Mouse (Mus musculus): ENCODE data around the gene Bcl11a. TPM values are rescaled to one million over a fixed set of nuclear protein-coding genes. Genes with fewer than 3 reads are reported as not detected.

The Bcl11a gene
- total RNA-seq, 1 experiment, result 3.1 TPM

GRCm38 (mm10) chr11:24178823-24179476 lies 101.1 kb downstream of the Bcl11a start:
- TF ChIP-seq MAFK (IDR thresholded peaks at IDR 0.05; ENCODE audit: insufficient read depth, low read depth, low read length), result no peak
- TF ChIP-seq ZNF384 (IDR thresholded peaks at IDR 0.05; ENCODE audit: low read depth, low read length), result no peak
- no peak for TF ChIP-seq ZC3H11A (IDR thresholded peaks at IDR 0.05; ENCODE audit: borderline replicate concordance, low read depth, low read length)
- TF ChIP-seq CHD2 (IDR thresholded peaks at IDR 0.05; ENCODE audit: low read depth, low read length), result no peak
- TF ChIP-seq HCFC1 (IDR thresholded peaks at IDR 0.05; ENCODE audit: borderline replicate concordance, insufficient read depth, low read length), result no peak
- no peaks in the 10 kb centered on the region for H3K36me3 ChIP-seq (ENCODE audit: control insufficient read depth, insufficient read depth, low read length, poor library complexity, severe bottlenecking)
- H3K27ac ChIP-seq (ENCODE audit: insufficient read depth, low read depth, low read length, poor library complexity, severe bottlenecking), result no peak overlapping the region
- peaks cover 2 to 3% of the 10 kb centered on the region in 2 experiments; a peak in 1 of 4 replicates for H3K4me1 ChIP-seq (ENCODE audit: control insufficient read depth in 2 of 2, insufficient read depth in 2 of 2, low read length in 2 of 2, poor library complexity in 1 of 2)
- H3K4me3 ChIP-seq (ENCODE audit: insufficient read depth in 1 of 2, low read depth in 1 of 2, low read length in 2 of 2, poor library complexity in 1 of 2, severe bottlenecking in 1 of 2), result no peak overlapping the region
- no peak overlapping the region for H3K9ac ChIP-seq (ENCODE audit: insufficient read depth, low read depth, low read length, poor library complexity, severe bottlenecking)
- no peaks in the 10 kb centered on the region for H3K9me3 ChIP-seq (ENCODE audit: control insufficient read depth, insufficient read depth, low read depth, low read length)
- in situ Hi-C loops (cut with MboI; ENCODE audit: low sequenced_read_pairs in 2 of 2, unreplicated experiment in 2 of 2), result no loop called here
- DNase-seq (ENCODE audit: low read depth, low spot score), result no peak

GRCm38 (mm10) chr11:24180040-24180439 lies 102.2 kb downstream of the Bcl11a start:
- Histone ChIP-seq H3K9me3 (ENCODE audit: control insufficient read depth, insufficient read depth, low read depth, low read length) (no peaks in the 10 kb centered on the region), H3K4me1 (ENCODE audit: control insufficient read depth in 2 of 2, insufficient read depth in 2 of 2, low read length in 2 of 2, poor library complexity in 1 of 2) (peaks cover 2 to 3% of the 10 kb centered on the region in 2 experiments; a peak in 1 of 4 replicates), H3K27ac (ENCODE audit: insufficient read depth, low read depth, low read length, poor library complexity, severe bottlenecking) (no peak overlapping the region), H3K9ac (ENCODE audit: insufficient read depth, low read depth, low read length, poor library complexity, severe bottlenecking) (no peak overlapping the region), H3K4me3 (ENCODE audit: insufficient read depth in 1 of 2, low read depth in 1 of 2, low read length in 2 of 2, poor library complexity in 1 of 2, severe bottlenecking in 1 of 2) (no peak overlapping the region), H3K36me3 (ENCODE audit: control insufficient read depth, insufficient read depth, low read length, poor library complexity, severe bottlenecking) (no peaks in the 10 kb centered on the region)
- TF ChIP-seq ZNF384 (IDR thresholded peaks at IDR 0.05; ENCODE audit: low read depth, low read length) (no peak), CHD2 (IDR thresholded peaks at IDR 0.05; ENCODE audit: low read depth, low read length) (no peak)
- no peak for DNase-seq (ENCODE audit: low read depth, low spot score)
- in situ Hi-C loops (cut with MboI; ENCODE audit: low sequenced_read_pairs in 2 of 2, unreplicated experiment in 2 of 2), result no loop called here

- no peak overlapping the region for H3K27ac ChIP-seq (ENCODE audit: insufficient read depth, low read depth, low read length, poor library complexity, severe bottlenecking)
- H3K36me3 ChIP-seq (ENCODE audit: control insufficient read depth, insufficient read depth, low read length, poor library complexity, severe bottlenecking), result no peaks in the 10 kb centered on the region
- H3K4me3 ChIP-seq (ENCODE audit: insufficient read depth in 1 of 2, low read depth in 1 of 2, low read length in 2 of 2, poor library complexity in 1 of 2, severe bottlenecking in 1 of 2), result no peak overlapping the region
- H3K4me1 ChIP-seq (ENCODE audit: control insufficient read depth in 2 of 2, insufficient read depth in 2 of 2, low read length in 2 of 2, poor library complexity in 1 of 2), result no peaks in the 10 kb centered on the region
- no peaks in the 10 kb centered on the region for H3K9me3 ChIP-seq (ENCODE audit: control insufficient read depth, insufficient read depth, low read depth, low read length)
- in situ Hi-C loops (cut with MboI; ENCODE audit: low sequenced_read_pairs in 2 of 2, unreplicated experiment in 2 of 2), result no loop called here
- no peak overlapping the region for H3K9ac ChIP-seq (ENCODE audit: insufficient read depth, low read depth, low read length, poor library complexity, severe bottlenecking)
- TF ChIP-seq ZC3H11A (IDR thresholded peaks at IDR 0.05; ENCODE audit: borderline replicate concordance, low read depth, low read length) (no peak), MAFK (IDR thresholded peaks at IDR 0.05; ENCODE audit: insufficient read depth, low read depth, low read length) (no peak), CHD2 (IDR thresholded peaks at IDR 0.05; ENCODE audit: low read depth, low read length) (no peak), ZNF384 (IDR thresholded peaks at IDR 0.05; ENCODE audit: low read depth, low read length) (no peak), HCFC1 (IDR thresholded peaks at IDR 0.05; ENCODE audit: borderline replicate concordance, insufficient read depth, low read length) (no peak)
- no peak for DNase-seq (ENCODE audit: low read depth, low spot score)
These were observed 105.6 kb downstream of the Bcl11a start for GRCm38 (mm10) chr11:24183501-24183900.

GRCm38 (mm10) chr11:24184932-24185331 lies 107.1 kb downstream of the Bcl11a start:
- Histone ChIP-seq H3K27ac (ENCODE audit: insufficient read depth, low read depth, low read length, poor library complexity, severe bottlenecking) (no peak overlapping the region), H3K4me3 (ENCODE audit: insufficient read depth in 1 of 2, low read depth in 1 of 2, low read length in 2 of 2, poor library complexity in 1 of 2, severe bottlenecking in 1 of 2) (no peak overlapping the region), H3K36me3 (ENCODE audit: control insufficient read depth, insufficient read depth, low read length, poor library complexity, severe bottlenecking) (no peaks in the 10 kb centered on the region), H3K9me3 (ENCODE audit: control insufficient read depth, insufficient read depth, low read depth, low read length) (no peaks in the 10 kb centered on the region), H3K4me1 (ENCODE audit: control insufficient read depth in 2 of 2, insufficient read depth in 2 of 2, low read length in 2 of 2, poor library complexity in 1 of 2) (no peaks in the 10 kb centered on the region), H3K9ac (ENCODE audit: insufficient read depth, low read depth, low read length, poor library complexity, severe bottlenecking) (no peak overlapping the region)
- DNase-seq (ENCODE audit: low read depth, low spot score), result no peak
- in situ Hi-C loops (cut with MboI; ENCODE audit: low sequenced_read_pairs in 2 of 2, unreplicated experiment in 2 of 2), result no loop called here
- TF ChIP-seq ZC3H11A (IDR thresholded peaks at IDR 0.05; ENCODE audit: borderline replicate concordance, low read depth, low read length) (no peak), CHD2 (IDR thresholded peaks at IDR 0.05; ENCODE audit: low read depth, low read length) (no peak), MAFK (IDR thresholded peaks at IDR 0.05; ENCODE audit: insufficient read depth, low read depth, low read length) (no peak), ZNF384 (IDR thresholded peaks at IDR 0.05; ENCODE audit: low read depth, low read length) (no peak), HCFC1 (IDR thresholded peaks at IDR 0.05; ENCODE audit: borderline replicate concordance, insufficient read depth, low read length) (no peak)

- Histone ChIP-seq H3K4me1 (ENCODE audit: control insufficient read depth in 2 of 2, insufficient read depth in 2 of 2, low read length in 2 of 2, poor library complexity in 1 of 2) (no peaks in the 10 kb centered on the region), H3K9ac (ENCODE audit: insufficient read depth, low read depth, low read length, poor library complexity, severe bottlenecking) (no peak overlapping the region), H3K27ac (ENCODE audit: insufficient read depth, low read depth, low read length, poor library complexity, severe bottlenecking) (no peak overlapping the region), H3K36me3 (ENCODE audit: control insufficient read depth, insufficient read depth, low read length, poor library complexity, severe bottlenecking) (no peaks in the 10 kb centered on the region), H3K4me3 (ENCODE audit: insufficient read depth in 1 of 2, low read depth in 1 of 2, low read length in 2 of 2, poor library complexity in 1 of 2, severe bottlenecking in 1 of 2) (no peak overlapping the region), H3K9me3 (ENCODE audit: control insufficient read depth, insufficient read depth, low read depth, low read length) (no peaks in the 10 kb centered on the region)
- in situ Hi-C loops (cut with MboI; ENCODE audit: low sequenced_read_pairs in 2 of 2, unreplicated experiment in 2 of 2), result no loop called here
- no peak for DNase-seq (ENCODE audit: low read depth, low spot score)
- no peak for TF ChIP-seq ZC3H11A (IDR thresholded peaks at IDR 0.05; ENCODE audit: borderline replicate concordance, low read depth, low read length)
- no peak for TF ChIP-seq MAFK (IDR thresholded peaks at IDR 0.05; ENCODE audit: insufficient read depth, low read depth, low read length)
- no peak for TF ChIP-seq CHD2 (IDR thresholded peaks at IDR 0.05; ENCODE audit: low read depth, low read length)
- TF ChIP-seq ZNF384 (IDR thresholded peaks at IDR 0.05; ENCODE audit: low read depth, low read length), result no peak
- TF ChIP-seq HCFC1 (IDR thresholded peaks at IDR 0.05; ENCODE audit: borderline replicate concordance, insufficient read depth, low read length), result no peak
These were observed 112.6 kb downstream of the Bcl11a start for GRCm38 (mm10) chr11:24190411-24190810.

All from ES-E14 (cell line).